Mouse (Mus musculus): ENCODE data around the gene 4632433K11Rik. TPM values are rescaled to one million over a fixed set of nuclear protein-coding genes. Genes with fewer than 3 reads are reported as not detected.
"Not testable (repeated sequence)": the region's sequence is repeated elsewhere in the genome, so short reads cannot be mapped to it uniquely, and the experiment has no call there.

4632433K11Rik gene
- polyA plus RNA-seq, 1 experiment from 2014 or later: not detected

- Histone ChIP-seq H3K27me3 (no peaks in the 10 kb centered on the region), H3K4me2 (peak within 1 kb of the TSS; percentile 61), H3K27ac (peak within 1 kb of the TSS; percentile 99), H3K4me3 (peak within 1 kb of the TSS; percentile 71), H3K9me3 (no peaks in the 10 kb centered on the region), H3K4me1 (replicated peaks) (peaks cover 14% of the 10 kb centered on the region), H3K9ac (peak within 1 kb of the TSS; percentile 80), H3K36me3 (peaks cover 40% of the 10 kb centered on the region)
- WGBS: under 1% methylated on average over 38 of the region's 42 CpGs
- peak; percentile 83 for ATAC-seq (ENCODE audit: low FRiP score)
Measured at GRCm38 (mm10) chr7:5014251-5015117, 19.4 kb upstream of the 4632433K11Rik start, which contains the start of the genes Zfp524 and Fiz1. TSS of gene Zfp524 (plus strand) at chr7:5014415. TSS of gene Fiz1 (minus strand) at chr7:5014697.

- under 1% methylated on average over 54 of the region's 76 CpGs for WGBS
- ATAC-seq (ENCODE audit: low FRiP score): peak; percentile 78
Measured at GRCm38 (mm10) chr7:5015118-5016001, 18.6 kb upstream of the 4632433K11Rik start, which contains the start of gene Gm44973. TSS of gene Gm44973 (plus strand) at chr7:5015496.

GRCm38 (mm10) chr7:5016057-5016456 is 17.9 kb upstream of the 4632433K11Rik start:
- Histone ChIP-seq H3K4me1 (replicated peaks) (peaks cover 19% of the 10 kb centered on the region), H3K4me2 (peak overlapping the region; percentile 61), H3K27ac (peak overlapping the region; percentile 99), H3K9me3 (no peaks in the 10 kb centered on the region), H3K9ac (peak overlapping the region; percentile 76), H3K4me3 (peak overlapping the region; percentile 71), H3K36me3 (peaks cover 24% of the 10 kb centered on the region), H3K27me3 (no peaks in the 10 kb centered on the region)
- WGBS: 59% methylated on average over 3 of the region's 3 CpGs
- no peak for ATAC-seq (ENCODE audit: low FRiP score)

More at GRCm38 (mm10) chr7:5015118-5016001, 18.6 kb upstream of the 4632433K11Rik start, which contains the start of gene Gm44973:
- Histone ChIP-seq H3K9me3 (no peaks in the 10 kb centered on the region), H3K9ac (peak within 1 kb of the TSS; percentile 80), H3K4me3 (peak within 1 kb of the TSS; percentile 71), H3K27me3 (no peaks in the 10 kb centered on the region), H3K4me1 (replicated peaks) (peaks cover 15% of the 10 kb centered on the region), H3K27ac (peak within 1 kb of the TSS; percentile 99), H3K36me3 (peaks cover 31% of the 10 kb centered on the region), H3K4me2 (peak within 1 kb of the TSS; percentile 61)

GRCm38 (mm10) chr7:5016920-5017319 is 17.0 kb upstream of the 4632433K11Rik start:
- no peak overlapping the region for H3K4me3 ChIP-seq
- ATAC-seq (ENCODE audit: low FRiP score): no peak
- no peaks in the 10 kb centered on the region for H3K9me3 ChIP-seq
- H3K27ac ChIP-seq: no peak overlapping the region
- 100% methylated on average over 2 of the region's 2 CpGs for WGBS
- H3K4me1 ChIP-seq (replicated peaks): peaks cover 28% of the 10 kb centered on the region
- H3K36me3 ChIP-seq: peaks cover 20% of the 10 kb centered on the region
- H3K9ac ChIP-seq: no peak overlapping the region
- no peak overlapping the region for H3K4me2 ChIP-seq
- no peaks in the 10 kb centered on the region for H3K27me3 ChIP-seq

GRCm38 (mm10) chr7:5017352-5017751 is 16.6 kb upstream of the 4632433K11Rik start:
- Histone ChIP-seq H3K4me2 (no peak overlapping the region), H3K27me3 (no peaks in the 10 kb centered on the region), H3K4me3 (no peak overlapping the region), H3K9ac (no peak overlapping the region), H3K4me1 (replicated peaks) (peaks cover 32% of the 10 kb centered on the region), H3K9me3 (no peaks in the 10 kb centered on the region), H3K27ac (no peak overlapping the region), H3K36me3 (peaks cover 20% of the 10 kb centered on the region)
- no peak for ATAC-seq (ENCODE audit: low FRiP score)
- 92% methylated on average over 16 of the region's 16 CpGs for WGBS

- Histone ChIP-seq H3K4me2 (no peak overlapping the region), H3K9ac (no peak overlapping the region), H3K27ac (no peak overlapping the region), H3K27me3 (no peaks in the 10 kb centered on the region), H3K4me3 (no peak overlapping the region), H3K4me1 (replicated peaks) (peaks cover 33% of the 10 kb centered on the region), H3K9me3 (no peaks in the 10 kb centered on the region), H3K36me3 (peaks cover 20% of the 10 kb centered on the region)
- WGBS: 98% methylated on average over 21 of the region's 21 CpGs
- ATAC-seq (ENCODE audit: low FRiP score): no peak
Measured at GRCm38 (mm10) chr7:5017931-5018330, 16.0 kb upstream of the 4632433K11Rik start.

- Histone ChIP-seq H3K36me3 (peaks cover 36% of the 10 kb centered on the region), H3K4me3 (peak overlapping the region; percentile 79), H3K4me1 (replicated peaks) (peaks cover 27% of the 10 kb centered on the region), H3K27ac (peak overlapping the region; percentile 95), H3K4me2 (peak overlapping the region; percentile 88)
- not testable (repeated sequence) for H3K27me3 ChIP-seq; H3K9me3 ChIP-seq; ATAC-seq (ENCODE audit: low FRiP score); H3K9ac ChIP-seq
- WGBS: 28% methylated on average over 8 of the region's 8 CpGs
Measured at GRCm38 (mm10) chr7:5019576-5019975, 14.3 kb upstream of the 4632433K11Rik start.

- peak within 1 kb of the TSS; percentile 95 for H3K27ac ChIP-seq
- H3K9me3 ChIP-seq: no peaks in the 10 kb centered on the region
- WGBS: under 1% methylated on average over 48 of the region's 49 CpGs
- H3K4me3 ChIP-seq: peak within 1 kb of the TSS; percentile 79
- peak; percentile 93 for ATAC-seq (ENCODE audit: low FRiP score)
- H3K27me3 ChIP-seq: no peaks in the 10 kb centered on the region
- peak within 1 kb of the TSS; percentile 98 for H3K9ac ChIP-seq
- H3K4me1 ChIP-seq (replicated peaks): peaks cover 27% of the 10 kb centered on the region
- peaks cover 40% of the 10 kb centered on the region for H3K36me3 ChIP-seq
- H3K4me2 ChIP-seq: peak within 1 kb of the TSS; percentile 88
Measured at GRCm38 (mm10) chr7:5020000-5020681, 13.8 kb upstream of the 4632433K11Rik start, which contains the start of the genes Zfp865 and Ccdc106. TSS of gene Zfp865 (plus strand) at chr7:5020376. TSS of gene Ccdc106 (plus strand) at chr7:5020553.

- peaks cover 27% of the 10 kb centered on the region for H3K4me1 ChIP-seq (replicated peaks)
- WGBS: 1% methylated on average over 15 of the region's 15 CpGs
- peak overlapping the region; percentile 98 for H3K9ac ChIP-seq
- no peaks in the 10 kb centered on the region for H3K27me3 ChIP-seq
- peaks cover 40% of the 10 kb centered on the region for H3K36me3 ChIP-seq
- H3K27ac ChIP-seq: peak overlapping the region; percentile 95
- H3K9me3 ChIP-seq: no peaks in the 10 kb centered on the region
- peak overlapping the region; percentile 79 for H3K4me3 ChIP-seq
- ATAC-seq (ENCODE audit: low FRiP score): peak; percentile 5
- peak overlapping the region; percentile 88 for H3K4me2 ChIP-seq
Measured at GRCm38 (mm10) chr7:5020685-5021084, 13.2 kb upstream of the 4632433K11Rik start.

GRCm38 (mm10) chr7:5021197-5021596 is 12.7 kb upstream of the 4632433K11Rik start:
- Histone ChIP-seq H3K9ac (peak overlapping the region; percentile 98), H3K4me2 (peak overlapping the region; percentile 88), H3K27me3 (no peaks in the 10 kb centered on the region), H3K4me3 (peak overlapping the region; percentile 79), H3K4me1 (replicated peaks) (peaks cover 21% of the 10 kb centered on the region), H3K27ac (peak overlapping the region; percentile 95), H3K9me3 (no peaks in the 10 kb centered on the region), H3K36me3 (peaks cover 44% of the 10 kb centered on the region)
- WGBS: 55% methylated on average over 5 of the region's 5 CpGs
- ATAC-seq (ENCODE audit: low FRiP score): no peak

DNA sequence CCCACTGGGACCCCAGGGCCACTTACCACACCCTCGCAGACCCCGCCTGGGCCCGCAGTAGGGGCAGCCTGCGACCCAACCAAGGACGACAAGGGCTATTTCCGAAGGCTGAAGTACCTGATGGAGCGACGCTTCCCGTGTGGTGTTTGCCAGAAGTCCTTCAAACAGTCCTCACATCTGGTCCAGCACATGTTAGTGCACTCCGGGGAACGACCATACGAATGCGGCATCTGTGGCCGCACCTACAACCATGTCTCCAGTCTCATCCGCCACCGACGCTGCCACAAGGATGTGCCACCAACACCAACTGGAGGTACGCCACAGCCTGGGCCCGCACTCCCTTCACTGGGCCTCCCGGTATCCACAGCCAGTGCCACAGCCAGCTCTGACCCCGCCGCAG is 4.4 kb upstream of the 4632433K11Rik start:
- Histone ChIP-seq H3K4me2 (no peak overlapping the region), H3K4me3 (no peak overlapping the region), H3K27ac (no peak overlapping the region), H3K27me3 (no peaks in the 10 kb centered on the region), H3K36me3 (peaks cover 88% of the 10 kb centered on the region), H3K4me1 (replicated peaks) (no peaks in the 10 kb centered on the region), H3K9ac (no peak overlapping the region), H3K9me3 (peaks cover 26% of the 10 kb centered on the region)
- ATAC-seq (ENCODE audit: low FRiP score): no peak
- 94% methylated on average over 22 of the region's 22 CpGs for WGBS

Data from hindbrain, embryonic 13.5 days (tissue).